Mouse (Mus musculus) kidney, embryonic 16.5 days (tissue): ENCODE measurements around the gene Lcmt2. TPM values are rescaled to one million over a fixed set of nuclear protein-coding genes. Genes with fewer than 3 reads are reported as not detected.

Experiments used
- ATAC-seq: fragments of 200-750 bp; cut with Nextera tagmentation; 2 replicates; pipeline ENCODE4 v1.8.0; 2017; ENCODE audit warnings: moderate TSS enrichment; ENCODE audit not compliant: low FRiP score, low TSS enrichment
- H3K27ac ChIP-seq: fragments of 300-500 bp; sonication (generic); 2 replicates; pipeline ENCODE4 v1.5.1; 2014; ENCODE audit warnings: low read length
- H3K27me3 ChIP-seq: fragments of 300-500 bp; sonication (generic); 2 replicates; pipeline ENCODE4 v1.6.1; 2014; ENCODE audit warnings: low read length, control low read depth, mixed read lengths; ENCODE audit not compliant: insufficient read depth
- H3K36me3 ChIP-seq: fragments of 300-500 bp; sonication (generic); 2 replicates; pipeline ENCODE4 v1.6.1; 2014; ENCODE audit warnings: low read length, control low read depth, mixed read lengths; ENCODE audit not compliant: insufficient read depth
- H3K4me1 ChIP-seq: fragments of 300-500 bp; sonication (generic); 2 replicates; pipeline ENCODE4 v1.6.1; 2014; ENCODE audit warnings: low read length, control low read depth, mixed read lengths; ENCODE audit not compliant: insufficient read depth
- H3K4me2 ChIP-seq: fragments of 300-500 bp; sonication (generic); replicated peaks from 2 replicates; pipeline ENCODE4 v1.6.1; 2014; ENCODE audit warnings: low read depth, low read length
- H3K4me3 ChIP-seq: fragments of 300-500 bp; sonication (generic); 2 replicates; pipeline ENCODE4 v1.5.1; 2014; ENCODE audit warnings: mild to moderate bottlenecking, low read length
- H3K9ac ChIP-seq: fragments of 300-500 bp; sonication (generic); replicated peaks from 2 replicates; pipeline ENCODE4 v1.6.1; 2014; ENCODE audit warnings: low read length
- H3K9me3 ChIP-seq: fragments of 300-500 bp; sonication (generic); 2 replicates; pipeline ENCODE4 v1.6.1; 2016; ENCODE audit warnings: low read length, control low read depth
- WGBS: fragments of 180-500 bp; shearing (Covaris S2); extraction: QIAGEN DNeasy Blood & Tissue Kit; methylation state at CpG from one replicate; pipeline ENCODE4 v1.1.7; 2014; 5-methylcytosine and 5-hydroxymethylcytosine counted together
- polyA plus RNA-seq: library from polyadenylated mRNA; unstranded; fragments of >200 nt; fragmentation: Nextera tagmentation; extraction: Ambion mirVana; gene quantifications from 2 replicates; pipeline ENCODE4 v1.2.1, GENCODE M21; 2015

The Lcmt2 gene
- polyA plus RNA-seq: 26.3 and 28.4 TPM in 2 replicates

GRCm38 (mm10) chr2:121140018-121140882 lies at the start of gene Lcmt2, which contains the start of gene Adal:
TSS of gene Lcmt2 (minus strand) at chr2:121140653.
TSS of gene Adal (plus strand) at chr2:121140428.
- no peaks in the 10 kb centered on the region for H3K27me3 ChIP-seq
- peak; percentile 96 for ATAC-seq
- peaks cover 8% of the 10 kb centered on the region; the same call in 1 of the 2 replicates for H3K9me3 ChIP-seq
- peaks cover 23% of the 10 kb centered on the region for H3K36me3 ChIP-seq
- WGBS: under 1% methylated on average over 87 of the region's 87 CpGs
- peak within 1 kb of the TSS; percentile 74 for H3K4me2 ChIP-seq
- H3K4me1 ChIP-seq: peaks cover 24% of the 10 kb centered on the region
- H3K4me3 ChIP-seq: peak within 1 kb of the TSS; percentile 68
- H3K27ac ChIP-seq: peak within 1 kb of the TSS; percentile 98
- H3K9ac ChIP-seq: peak within 1 kb of the TSS; percentile 84

- no peak overlapping the region for H3K9ac ChIP-seq
- WGBS: 68% methylated on average over 1 of the region's 1 CpGs
- H3K27ac ChIP-seq: no peak overlapping the region
- no peaks in the 10 kb centered on the region for H3K9me3 ChIP-seq
- H3K4me1 ChIP-seq: no peaks in the 10 kb centered on the region
- ATAC-seq: no peak
- no peaks in the 10 kb centered on the region for H3K27me3 ChIP-seq
- no peak overlapping the region for H3K4me2 ChIP-seq
- peaks cover 72% of the 10 kb centered on the region for H3K36me3 ChIP-seq
- no peak overlapping the region for H3K4me3 ChIP-seq
These were observed 48.1 kb upstream of the Lcmt2 start for GRCm38 (mm10) chr2:121188530-121188929.

- Histone ChIP-seq H3K9ac (no peak overlapping the region), H3K36me3 (peaks cover 57% of the 10 kb centered on the region), H3K4me2 (no peak overlapping the region), H3K4me1 (no peaks in the 10 kb centered on the region), H3K9me3 (no peaks in the 10 kb centered on the region), H3K27me3 (no peaks in the 10 kb centered on the region), H3K27ac (no peak overlapping the region), H3K4me3 (no peak overlapping the region)
- no peak for ATAC-seq
- WGBS: 94% methylated on average over 7 of the region's 7 CpGs
These were observed 43.7 kb upstream of the Lcmt2 start for GRCm38 (mm10) chr2:121184142-121184541.

- Histone ChIP-seq H3K4me1 (no peaks in the 10 kb centered on the region), H3K4me2 (no peak overlapping the region)
- ATAC-seq: no peak
These were observed 43.0 kb upstream of the Lcmt2 start for GRCm38 (mm10) chr2:121183431-121183830.

GRCm38 (mm10) chr2:121178828-121179479 lies 38.5 kb upstream of the Lcmt2 start:
- Histone ChIP-seq H3K4me1 (no peaks in the 10 kb centered on the region), H3K27me3 (no peaks in the 10 kb centered on the region), H3K4me3 (no peak overlapping the region), H3K9ac (no peak overlapping the region), H3K9me3 (no peaks in the 10 kb centered on the region), H3K4me2 (no peak overlapping the region), H3K36me3 (peaks cover 51% of the 10 kb centered on the region), H3K27ac (no peak overlapping the region)
- 94% methylated on average over 3 of the region's 3 CpGs for WGBS
- ATAC-seq: no peak

More at GRCm38 (mm10) chr2:121183431-121183830, 43.0 kb upstream of the Lcmt2 start:
- Histone ChIP-seq H3K36me3 (peaks cover 58% of the 10 kb centered on the region), H3K9ac (no peak overlapping the region), H3K27me3 (no peaks in the 10 kb centered on the region), H3K4me3 (no peak overlapping the region), H3K9me3 (no peaks in the 10 kb centered on the region), H3K27ac (no peak overlapping the region)
- 78% methylated on average over 5 of the region's 5 CpGs for WGBS

GRCm38 (mm10) chr2:121170980-121171742 lies 30.7 kb upstream of the Lcmt2 start, which contains the start of gene Zscan29:
TSS of gene Zscan29 (minus strand) at chr2:121171125.
- Histone ChIP-seq H3K36me3 (peaks cover 15% of the 10 kb centered on the region), H3K4me3 (peak within 1 kb of the TSS; percentile 56), H3K27ac (peak within 1 kb of the TSS; percentile 94), H3K9ac (peak within 1 kb of the TSS; percentile 77), H3K4me1 (peaks cover 20% of the 10 kb centered on the region), H3K27me3 (no peaks in the 10 kb centered on the region), H3K9me3 (no peaks in the 10 kb centered on the region), H3K4me2 (peak within 1 kb of the TSS; percentile 96)
- ATAC-seq: peak; percentile 96
- WGBS: under 1% methylated on average over 65 of the region's 66 CpGs

GRCm38 (mm10) chr2:121170481-121170971 lies 30.1 kb upstream of the Lcmt2 start, which contains the start of gene Tubgcp4:
TSS of gene Tubgcp4 (plus strand) at chr2:121170654.
- peak within 1 kb of the TSS; percentile 56 for H3K4me3 ChIP-seq
- no peaks in the 10 kb centered on the region for H3K9me3 ChIP-seq
- H3K27ac ChIP-seq: peak within 1 kb of the TSS; percentile 94
- peaks cover 18% of the 10 kb centered on the region for H3K36me3 ChIP-seq
- ATAC-seq: peak; percentile 19; the same call in 1 of the 2 replicates
- WGBS: under 1% methylated on average over 38 of the region's 38 CpGs
- no peaks in the 10 kb centered on the region for H3K27me3 ChIP-seq
- H3K4me1 ChIP-seq: peaks cover 20% of the 10 kb centered on the region
- peak within 1 kb of the TSS; percentile 77 for H3K9ac ChIP-seq
- peak within 1 kb of the TSS; percentile 96 for H3K4me2 ChIP-seq

- 5% methylated on average over 9 of the region's 9 CpGs for WGBS
- Histone ChIP-seq H3K9me3 (no peaks in the 10 kb centered on the region), H3K4me1 (peaks cover 20% of the 10 kb centered on the region), H3K36me3 (peaks cover 13% of the 10 kb centered on the region), H3K9ac (peak overlapping the region; percentile 77), H3K27ac (peak overlapping the region; percentile 94), H3K27me3 (no peaks in the 10 kb centered on the region), H3K4me3 (peak overlapping the region; percentile 56), H3K4me2 (peak overlapping the region; percentile 96)
- ATAC-seq: no peak
These were observed 29.4 kb upstream of the Lcmt2 start for GRCm38 (mm10) chr2:121169902-121170301.

- H3K36me3 ChIP-seq: peaks cover 8% of the 10 kb centered on the region
- H3K4me2 ChIP-seq: peak overlapping the region; percentile 96
- no peaks in the 10 kb centered on the region for H3K9me3 ChIP-seq
- no peaks in the 10 kb centered on the region for H3K27me3 ChIP-seq
- H3K4me3 ChIP-seq: peak overlapping the region; percentile 56
- H3K27ac ChIP-seq: no peak overlapping the region
- peak overlapping the region; percentile 77 for H3K9ac ChIP-seq
- ATAC-seq: no peak
- 31% methylated on average over 4 of the region's 4 CpGs for WGBS
- peaks cover 21% of the 10 kb centered on the region for H3K4me1 ChIP-seq
These were observed 28.7 kb upstream of the Lcmt2 start for GRCm38 (mm10) chr2:121169173-121169572.
